Mouse (Mus musculus) G1E (cell line): ENCODE data around the gene Slco4a1. TPM values are rescaled to one million over a fixed set of nuclear protein-coding genes. Genes with fewer than 3 reads are reported as not detected.

Experiments used
- ATAC-seq: 2 replicates; pipeline ENCODE4 v1.8.0; 2016; ENCODE audit warnings: mild to moderate bottlenecking; ENCODE audit not compliant: insufficient number of reproducible peaks, poor library complexity, low FRiP score, severe bottlenecking; ENCODE audit errors: extremely low read depth
- DNase-seq: peaks from one replicate; pipeline ENCODE4 v3.0.0; 2012; ENCODE audit warnings: low spot score
- H3K27me3 ChIP-seq: 2 replicates; pipeline ENCODE4 v1.6.1; 2012; ENCODE audit warnings: mild to moderate bottlenecking, low read length, inconsistent platforms; ENCODE audit not compliant: insufficient read depth
- H3K36me3 ChIP-seq: replicated peaks from 2 replicates; pipeline ENCODE3; 2012; ENCODE audit warnings: mild to moderate bottlenecking, inconsistent platforms
- H3K4me1 ChIP-seq: 2 replicates; pipeline ENCODE4 v1.6.1; 2012; ENCODE audit warnings: low read depth, low read length, inconsistent platforms, mixed read lengths; ENCODE audit not compliant: insufficient read depth
- H3K4me3 ChIP-seq: 2 replicates; pipeline ENCODE4 v1.5.1; 2012; ENCODE audit warnings: low read depth, mild to moderate bottlenecking, inconsistent platforms, low read length, moderate library complexity, mixed read lengths
- H3K9me3 ChIP-seq: replicated peaks from 2 replicates; pipeline ENCODE4 v1.6.1; 2012; ENCODE audit warnings: inconsistent platforms
- CTCF ChIP-seq: IDR thresholded peaks from 2 replicates; pipeline ENCODE4 v1.5.1; 2012; ENCODE audit warnings: low read depth, low read length, inconsistent platforms, mixed read lengths
- GATA1 ChIP-seq: IDR thresholded peaks from 2 replicates; pipeline ENCODE4 v1.6.1; 2012; ENCODE audit warnings: borderline replicate concordance, low read length, inconsistent platforms, mixed read lengths
- GATA2 ChIP-seq: IDR thresholded peaks from 2 replicates; pipeline ENCODE4 v1.6.1; 2012; ENCODE audit warnings: low read depth, low read length, inconsistent platforms, borderline replicate concordance
- POLR2AphosphoS5 ChIP-seq: IDR thresholded peaks from 2 replicates; pipeline ENCODE4 v1.6.1; 2012; ENCODE audit warnings: low read depth, low read length, inconsistent platforms; ENCODE audit not compliant: insufficient replicate concordance
- TAL1 ChIP-seq: conservative IDR thresholded peaks from 2 replicates; pipeline ENCODE4 v1.6.1; 2012; ENCODE audit warnings: low read depth, low read length, inconsistent platforms, mixed read lengths
- polyA plus RNA-seq: library from polyadenylated mRNA; stranded (reverse); fragments of >175 nt; gene quantifications from 2 replicates; pipeline ENCODE4 v1.2.3, GENCODE M21; 2012
- total RNA-seq, 2 experiments: library from RNA; stranded (forward) in 1 of 2; stranded (reverse) in 1 of 2; fragments of 200-1000 nt in 1 of 2; fragments of >200 nt in 1 of 2; fragmentation: Nextera tagmentation in 1 of 2; gene quantifications; 2 replicates each; pipeline ENCODE4 v1.2.3; 2014 to 2017

Gene Slco4a1
- total and polyA plus RNA-seq, 3 experiments = 0.11 TPM; not detected in 2

- H3K4me3 ChIP-seq = no peak overlapping the region
- no peak for ATAC-seq
- no peaks in the 10 kb centered on the region for H3K36me3 ChIP-seq
- no peak for DNase-seq
- TF ChIP-seq GATA1 (no peak), GATA2 (no peak), POLR2AphosphoS5 (no peak), CTCF (no peak)
- H3K4me1 ChIP-seq = no peaks in the 10 kb centered on the region
- H3K27me3 ChIP-seq = peaks cover 23% of the 10 kb centered on the region
- H3K9me3 ChIP-seq = no peaks in the 10 kb centered on the region
Observed at GRCm38 (mm10) chr2:180459437-180459836, 3.4 kb downstream of the Slco4a1 start.

- H3K4me1 ChIP-seq = no peaks in the 10 kb centered on the region
- no peaks in the 10 kb centered on the region for H3K36me3 ChIP-seq
- ATAC-seq (no peak), DNase-seq (no peak)
- peaks cover 21% of the 10 kb centered on the region for H3K27me3 ChIP-seq
- H3K4me3 ChIP-seq = no peak overlapping the region
- TF ChIP-seq CTCF = no peak
- TF ChIP-seq GATA2 = no peak
- no peak for TF ChIP-seq POLR2AphosphoS5
- no peak for TF ChIP-seq GATA1
- TF ChIP-seq TAL1 = no peak
- H3K9me3 ChIP-seq = no peaks in the 10 kb centered on the region
Observed at GRCm38 (mm10) chr2:180460801-180461200, 4.8 kb downstream of the Slco4a1 start.

GRCm38 (mm10) chr2:180462593-180462992 is 6.5 kb downstream of the Slco4a1 start:
- no peak for ATAC-seq
- no peak for TF ChIP-seq GATA2
- no peak for TF ChIP-seq CTCF
- TF ChIP-seq POLR2AphosphoS5 = no peak
- TF ChIP-seq GATA1 = no peak
- no peaks in the 10 kb centered on the region for H3K36me3 ChIP-seq
- no peaks in the 10 kb centered on the region for H3K4me1 ChIP-seq
- H3K9me3 ChIP-seq = no peaks in the 10 kb centered on the region
- no peak overlapping the region for H3K4me3 ChIP-seq
- DNase-seq = no peak
- peaks cover 10% of the 10 kb centered on the region; the same call in 1 of the 2 replicates for H3K27me3 ChIP-seq

- ATAC-seq (no peak), DNase-seq (no peak)
- Histone ChIP-seq H3K27me3 (peaks cover 7% of the 10 kb centered on the region; the same call in 1 of the 2 replicates), H3K4me3 (no peak overlapping the region), H3K9me3 (no peaks in the 10 kb centered on the region), H3K4me1 (no peaks in the 10 kb centered on the region), H3K36me3 (no peaks in the 10 kb centered on the region)
- TF ChIP-seq POLR2AphosphoS5 (no peak), CTCF (no peak), TAL1 (no peak), GATA2 (no peak), GATA1 (no peak)
Observed at GRCm38 (mm10) chr2:180466505-180466904, 10.5 kb downstream of the Slco4a1 start.

GRCm38 (mm10) chr2:180468871-180469270 is 12.8 kb downstream of the Slco4a1 start:
- no peak for ATAC-seq
- no peaks in the 10 kb centered on the region for H3K4me1 ChIP-seq
- H3K4me3 ChIP-seq = no peak overlapping the region
- peaks cover 4% of the 10 kb centered on the region; the same call in 1 of the 2 replicates for H3K27me3 ChIP-seq
- H3K9me3 ChIP-seq = no peaks in the 10 kb centered on the region
- DNase-seq = no peak
- H3K36me3 ChIP-seq = no peaks in the 10 kb centered on the region
- TF ChIP-seq GATA1 (no peak), POLR2AphosphoS5 (no peak), TAL1 (no peak), GATA2 (no peak), CTCF (no peak)

- no peak for TF ChIP-seq CTCF
- no peak for TF ChIP-seq TAL1
- TF ChIP-seq GATA2 = no peak
- TF ChIP-seq POLR2AphosphoS5 = no peak
- no peak for TF ChIP-seq GATA1
- Histone ChIP-seq H3K4me1 (no peaks in the 10 kb centered on the region), H3K9me3 (no peaks in the 10 kb centered on the region), H3K4me3 (no peak overlapping the region), H3K27me3 (no peaks in the 10 kb centered on the region; the same call in 1 of the 2 replicates), H3K36me3 (no peaks in the 10 kb centered on the region)
- DNase-seq = no peak
- ATAC-seq = no peak
Observed at GRCm38 (mm10) chr2:180469768-180470167, 13.7 kb downstream of the Slco4a1 start.

GRCm38 (mm10) chr2:180472306-180473079 is 16.4 kb downstream of the Slco4a1 start:
- peaks cover 2% of the 10 kb centered on the region; the same call in 1 of the 2 replicates for H3K4me1 ChIP-seq
- H3K36me3 ChIP-seq = no peaks in the 10 kb centered on the region
- ATAC-seq (no peak), DNase-seq (no peak)
- no peaks in the 10 kb centered on the region for H3K9me3 ChIP-seq
- no peak for TF ChIP-seq TAL1
- TF ChIP-seq CTCF = peak; percentile 75
- TF ChIP-seq GATA1 = no peak
- no peak overlapping the region for H3K4me3 ChIP-seq
- H3K27me3 ChIP-seq = no peaks in the 10 kb centered on the region
